Mouse (Mus musculus) bone marrow macrophage, adult 2 months (primary cell): Measurements from ENCODE around the gene Sox14.

Source experiments
- CTCF ChIP-seq: IDR thresholded peaks from 2 replicates; pipeline ENCODE4 v1.5.1; 2012; ENCODE audit warnings: low read depth, mild to moderate bottlenecking, low read length, moderate library complexity
- POLR2A ChIP-seq: IDR thresholded peaks from 2 replicates; pipeline ENCODE4 v1.6.1; 2012; ENCODE audit warnings: mild to moderate bottlenecking, low read depth, low read length, borderline replicate concordance

- TF ChIP-seq POLR2A = no peak
- no peak for TF ChIP-seq CTCF
Measured at GRCm38 (mm10) chr9:99875618-99876372, at the start of gene Sox14.
